Mouse (Mus musculus) liver, embryonic 15.5 days (tissue): Measurements from ENCODE around the gene Nde1. TPM values are rescaled to one million over a fixed set of nuclear protein-coding genes. Genes with fewer than 3 reads are reported as not detected.
"Not testable (repeated sequence)": the region's sequence is repeated elsewhere in the genome, so short reads cannot be mapped to it uniquely, and the experiment has no call there.

Experiments used
- ATAC-seq: fragments of 200-750 bp; cut with Nextera tagmentation; 2 replicates; pipeline ENCODE4 v1.8.0; 2017; ENCODE audit warnings: moderate number of reproducible peaks, mild to moderate bottlenecking, moderate library complexity; ENCODE audit not compliant: insufficient read depth
- H3K27ac ChIP-seq: fragments of 300-500 bp; sonication (generic); replicated peaks from 2 replicates; pipeline ENCODE4 v1.5.1; 2015; ENCODE audit warnings: mild to moderate bottlenecking, inconsistent platforms
- H3K27me3 ChIP-seq: fragments of 300-500 bp; sonication (generic); 2 replicates; pipeline ENCODE4 v1.6.1; 2015; ENCODE audit warnings: mild to moderate bottlenecking, inconsistent platforms
- H3K36me3 ChIP-seq: fragments of 300-500 bp; sonication (generic); replicated peaks from 2 replicates; pipeline ENCODE4 v1.6.1; 2015; ENCODE audit warnings: moderate library complexity, mild to moderate bottlenecking, inconsistent platforms
- H3K4me1 ChIP-seq: fragments of 300-500 bp; sonication (generic); replicated peaks from 2 replicates; pipeline ENCODE4 v1.6.1; 2015; ENCODE audit warnings: inconsistent platforms
- H3K4me2 ChIP-seq: fragments of 300-500 bp; sonication (generic); 2 replicates; pipeline ENCODE4 v1.6.1; 2015; ENCODE audit warnings: moderate library complexity, mild to moderate bottlenecking, inconsistent platforms
- H3K4me3 ChIP-seq: fragments of 300-500 bp; sonication (generic); replicated peaks from 2 replicates; pipeline ENCODE4 v1.5.1; 2015; ENCODE audit warnings: mild to moderate bottlenecking, inconsistent platforms
- H3K9ac ChIP-seq: fragments of 300-500 bp; sonication (generic); 2 replicates; pipeline ENCODE4 v1.6.1; 2015; ENCODE audit warnings: moderate library complexity, mild to moderate bottlenecking, inconsistent platforms
- H3K9me3 ChIP-seq: fragments of 300-500 bp; sonication (generic); replicated peaks from 2 replicates; pipeline ENCODE4 v1.6.1; 2016; ENCODE audit warnings: inconsistent platforms
- WGBS: fragments of 180-500 bp; shearing (Covaris S2); methylation state at CpG from one replicate; pipeline ENCODE4 v1.1.7; 2015; ENCODE audit warnings: mixed read lengths; ENCODE audit not compliant: insufficient replicate concordance; 5-methylcytosine and 5-hydroxymethylcytosine counted together
- polyA plus RNA-seq: library from polyadenylated mRNA; unstranded; fragments of >200 nt; fragmentation: Nextera tagmentation; extraction: Ambion mirVana; gene quantifications from 2 replicates; pipeline ENCODE4 v1.2.1, GENCODE M21; 2015

Gene Nde1
- polyA plus RNA-seq, 1 experiment from 2014 or later, result 51.9 TPM

- Histone ChIP-seq H3K4me2 (no peak overlapping the region), H3K9ac (no peak overlapping the region), H3K4me3 (no peak overlapping the region), H3K36me3 (peaks cover 93% of the 10 kb centered on the region), H3K4me1 (no peaks in the 10 kb centered on the region), H3K27me3 (no peaks in the 10 kb centered on the region), H3K9me3 (no peaks in the 10 kb centered on the region), H3K27ac (no peak overlapping the region)
- WGBS, result 36% methylated on average over 2 of the region's 2 CpGs
- ATAC-seq, result no peak
These were observed 28.1 kb upstream of the Nde1 start for GRCm38 (mm10) chr16:14135014-14135413.

- H3K4me3 ChIP-seq, result no peak overlapping the region
- 79% methylated on average over 1 of the region's 1 CpGs for WGBS
- H3K9ac ChIP-seq, result no peak overlapping the region
- no peaks in the 10 kb centered on the region for H3K4me1 ChIP-seq
- H3K27ac ChIP-seq, result no peak overlapping the region
- no peaks in the 10 kb centered on the region for H3K9me3 ChIP-seq
- H3K27me3 ChIP-seq, result no peaks in the 10 kb centered on the region
- no peak for ATAC-seq
- peaks cover 91% of the 10 kb centered on the region for H3K36me3 ChIP-seq
- H3K4me2 ChIP-seq, result no peak overlapping the region
These were observed 25.0 kb upstream of the Nde1 start for GRCm38 (mm10) chr16:14137976-14138561.

- Histone ChIP-seq H3K27ac (no peak overlapping the region), H3K36me3 (peaks cover 85% of the 10 kb centered on the region), H3K27me3 (no peaks in the 10 kb centered on the region), H3K9ac (no peak overlapping the region), H3K4me1 (no peaks in the 10 kb centered on the region), H3K4me3 (no peak overlapping the region), H3K9me3 (no peaks in the 10 kb centered on the region), H3K4me2 (no peak overlapping the region)
- no peak for ATAC-seq
These were observed 24.0 kb upstream of the Nde1 start for GRCm38 (mm10) chr16:14139106-14139505.

GRCm38 (mm10) chr16:14143298-14143697 lies 19.8 kb upstream of the Nde1 start:
- no peak overlapping the region for H3K27ac ChIP-seq
- H3K9ac ChIP-seq, result no peak overlapping the region
- no peak overlapping the region for H3K4me2 ChIP-seq
- ATAC-seq, result no peak
- H3K4me1 ChIP-seq, result no peaks in the 10 kb centered on the region
- H3K9me3 ChIP-seq, result no peaks in the 10 kb centered on the region
- peaks cover 81% of the 10 kb centered on the region for H3K36me3 ChIP-seq
- 58% methylated on average over 3 of the region's 3 CpGs for WGBS
- no peaks in the 10 kb centered on the region for H3K27me3 ChIP-seq
- H3K4me3 ChIP-seq, result no peak overlapping the region

GRCm38 (mm10) chr16:14147712-14148111 lies 15.4 kb upstream of the Nde1 start:
- H3K27me3 ChIP-seq, result no peaks in the 10 kb centered on the region
- H3K27ac ChIP-seq, result no peak overlapping the region
- no peak for ATAC-seq
- no peak overlapping the region for H3K4me2 ChIP-seq
- no peaks in the 10 kb centered on the region for H3K9me3 ChIP-seq
- peaks cover 3% of the 10 kb centered on the region; the same call in 1 of the 2 replicates for H3K4me1 ChIP-seq
- no peak overlapping the region for H3K9ac ChIP-seq
- no peak overlapping the region for H3K4me3 ChIP-seq
- H3K36me3 ChIP-seq, result peaks cover 78% of the 10 kb centered on the region

- H3K27ac ChIP-seq, result no peak overlapping the region
- no peak overlapping the region for H3K4me2 ChIP-seq
- peaks cover 11% of the 10 kb centered on the region for H3K4me1 ChIP-seq
- no peaks in the 10 kb centered on the region for H3K27me3 ChIP-seq
- WGBS, result 82% methylated on average over 4 of the region's 4 CpGs
- no peaks in the 10 kb centered on the region for H3K9me3 ChIP-seq
- no peak for ATAC-seq
- no peak overlapping the region for H3K4me3 ChIP-seq
- peaks cover 57% of the 10 kb centered on the region for H3K36me3 ChIP-seq
- H3K9ac ChIP-seq, result no peak overlapping the region
These were observed 11.4 kb upstream of the Nde1 start for GRCm38 (mm10) chr16:14151718-14152117.

- H3K27ac ChIP-seq, H3K27me3 ChIP-seq, H3K4me3 ChIP-seq, H3K4me2 ChIP-seq, H3K9ac ChIP-seq, H3K9me3 ChIP-seq, ATAC-seq: not testable (repeated sequence)
- Histone ChIP-seq H3K36me3 (peaks cover 28% of the 10 kb centered on the region), H3K4me1 (peaks cover 36% of the 10 kb centered on the region)
- 66% methylated on average over 1 of the region's 2 CpGs for WGBS
These were observed 7.4 kb upstream of the Nde1 start for GRCm38 (mm10) chr16:14155638-14156037.

- peaks cover 39% of the 10 kb centered on the region for H3K4me1 ChIP-seq
- H3K36me3 ChIP-seq, result peaks cover 23% of the 10 kb centered on the region
- no peak overlapping the region for H3K4me3 ChIP-seq
- H3K4me2 ChIP-seq, result no peak overlapping the region
- H3K9ac ChIP-seq, result no peak overlapping the region
- WGBS, result 77% methylated on average over 6 of the region's 6 CpGs
- H3K9me3 ChIP-seq, result no peaks in the 10 kb centered on the region
- no peaks in the 10 kb centered on the region for H3K27me3 ChIP-seq
- no peak for ATAC-seq
- H3K27ac ChIP-seq, result no peak overlapping the region
These were observed 6.8 kb upstream of the Nde1 start for GRCm38 (mm10) chr16:14156312-14156711.

GRCm38 (mm10) chr16:14158536-14158935 lies 4.5 kb upstream of the Nde1 start:
- peaks cover 3% of the 10 kb centered on the region for H3K36me3 ChIP-seq
- H3K4me3 ChIP-seq, result peak overlapping the region; percentile 91
- H3K27ac ChIP-seq, result peak overlapping the region; percentile 80
- peaks cover 51% of the 10 kb centered on the region for H3K4me1 ChIP-seq
- peak overlapping the region; percentile 78 for H3K4me2 ChIP-seq
- no peak for ATAC-seq
- peak overlapping the region; percentile 79 for H3K9ac ChIP-seq
- 7% methylated on average over 7 of the region's 7 CpGs for WGBS
- H3K9me3 ChIP-seq, result no peaks in the 10 kb centered on the region
- H3K27me3 ChIP-seq, result no peaks in the 10 kb centered on the region

GRCm38 (mm10) chr16:14158936-14159745 lies 3.9 kb upstream of the Nde1 start:
- H3K36me3 ChIP-seq, result no peaks in the 10 kb centered on the region
- H3K9me3 ChIP-seq, result no peaks in the 10 kb centered on the region
- H3K27ac ChIP-seq, result peak overlapping the region; percentile 92
- H3K4me2 ChIP-seq, result peak overlapping the region; percentile 87
- peaks cover 54% of the 10 kb centered on the region for H3K4me1 ChIP-seq
- ATAC-seq, result peak; percentile 76
- peak overlapping the region; percentile 79 for H3K9ac ChIP-seq
- H3K27me3 ChIP-seq, result no peaks in the 10 kb centered on the region
- WGBS, result under 1% methylated on average over 57 of the region's 58 CpGs
- H3K4me3 ChIP-seq, result peak overlapping the region; percentile 91

- Histone ChIP-seq H3K4me1 (peaks cover 60% of the 10 kb centered on the region), H3K9ac (peak overlapping the region; percentile 71), H3K27me3 (no peaks in the 10 kb centered on the region), H3K36me3 (no peaks in the 10 kb centered on the region), H3K9me3 (no peaks in the 10 kb centered on the region), H3K4me3 (peak overlapping the region; percentile 91), H3K4me2 (peak overlapping the region; percentile 87), H3K27ac (peak overlapping the region; percentile 92)
- WGBS, result under 1% methylated on average over 10 of the region's 10 CpGs
- no peak for ATAC-seq
These were observed 3.3 kb upstream of the Nde1 start for GRCm38 (mm10) chr16:14159746-14160131.
